Mouse (Mus musculus): ENCODE measurements around the gene Itpkb.

DNA sequence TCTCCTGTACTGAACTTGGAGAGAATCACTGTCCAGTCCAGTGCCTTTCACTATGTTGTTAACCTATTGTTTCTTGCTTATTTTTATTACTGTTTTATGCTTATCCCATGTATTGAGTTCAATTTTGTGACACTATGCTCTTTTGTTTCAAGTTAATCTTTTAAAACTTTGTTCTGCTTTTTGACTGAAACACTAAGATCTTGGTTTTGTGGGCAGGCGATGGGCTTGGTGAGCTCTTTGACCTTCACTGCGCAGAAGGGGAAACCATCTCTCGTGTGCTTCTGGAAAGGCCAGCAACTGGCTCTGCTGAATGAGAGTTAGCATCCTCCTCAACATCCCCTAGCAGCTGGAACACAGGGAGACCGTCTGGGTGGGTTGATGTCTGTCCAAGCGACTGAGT lies 32.6 kb downstream of the Itpkb start:
- no peak for TF ChIP-seq GATA1 (IDR thresholded peaks at IDR 0.05; ENCODE audit: borderline replicate concordance, low read length)
- no peak for TF ChIP-seq CTCF (IDR thresholded peaks at IDR 0.05; ENCODE audit: low read depth, low read length)

All from G1E (cell line).